Mouse (Mus musculus) gastrocnemius, postnatal 25 days (tissue): ENCODE measurements around the gene Oxa1l. TPM values are rescaled to one million over a fixed set of nuclear protein-coding genes. Genes with fewer than 3 reads are reported as not detected.

Source experiments
- DNase-seq: peaks from one replicate; pipeline ENCODE4 v3.0.0; 2022
- total RNA-seq, 2 experiments: library from RNA; stranded (reverse); gene quantifications; 1 replicate in 1 of 2; 2 replicates in 1 of 2; pipeline ENCODE4 v1.2.3; 2021

Gene Oxa1l
- total RNA-seq, 2 experiments from 2014 or later = 54.0 to 56.3 TPM

DNA sequence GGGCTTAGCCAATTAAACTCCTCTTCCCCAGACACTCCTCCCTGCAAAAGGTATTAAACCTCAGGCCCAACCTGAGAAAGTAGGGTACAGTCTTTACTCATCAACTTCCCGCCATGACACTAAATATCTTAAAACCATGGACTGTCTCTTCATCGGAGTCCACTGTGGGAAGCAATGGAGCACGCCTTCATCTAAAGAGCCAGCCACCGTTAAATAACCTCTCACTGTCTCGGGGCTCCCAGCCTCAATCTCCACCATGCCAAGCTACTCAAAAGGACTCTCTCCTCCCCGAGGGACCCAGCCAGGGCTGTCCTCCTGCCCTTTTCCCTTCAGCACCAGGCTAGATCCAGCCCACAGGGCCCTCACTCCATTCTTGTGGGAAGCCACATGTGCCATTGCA, 10.0 kb downstream of the Oxa1l start:
- DNase-seq = no peak

DNA sequence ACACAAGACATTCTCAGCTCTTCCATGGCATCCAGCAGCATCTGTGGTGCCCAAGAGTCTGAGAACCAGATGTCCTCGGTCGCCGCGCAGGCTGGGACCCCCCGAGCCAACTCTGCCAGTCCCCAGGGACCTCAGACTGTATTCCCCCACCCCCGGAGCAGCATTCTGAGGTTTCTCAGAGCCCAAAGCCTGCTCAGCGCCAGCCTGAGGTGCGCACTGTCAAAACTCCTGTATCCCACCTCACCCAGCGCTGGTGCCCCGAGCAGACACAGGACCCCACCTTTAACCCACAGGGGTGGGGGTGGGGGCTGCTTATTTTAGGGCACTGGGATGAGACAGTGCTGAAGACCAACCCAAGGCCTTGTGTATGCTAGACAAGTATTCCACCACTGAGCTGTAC, 10.8 kb downstream of the Oxa1l start:
- DNase-seq = no peak

DNA sequence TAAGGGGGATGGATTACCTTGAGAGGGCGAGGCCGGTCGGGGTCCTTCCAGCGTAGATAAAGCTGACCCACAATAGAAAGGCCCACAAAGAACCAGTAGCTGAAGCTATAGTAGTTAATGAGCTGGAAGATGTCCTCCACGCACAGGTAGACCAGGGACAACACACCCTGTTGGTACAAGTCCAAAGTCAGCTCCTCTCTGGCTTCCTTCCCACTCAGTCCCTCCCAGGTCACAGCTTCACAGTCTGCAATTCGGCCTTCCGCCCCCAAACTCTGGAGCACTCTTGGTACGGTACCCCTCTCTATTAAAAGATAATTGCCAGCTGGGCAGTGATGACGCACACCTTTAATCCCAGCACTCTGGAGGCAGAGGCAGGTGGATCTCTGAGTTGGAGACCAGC, 12.3 kb downstream of the Oxa1l start:
- no peak for DNase-seq

DNA sequence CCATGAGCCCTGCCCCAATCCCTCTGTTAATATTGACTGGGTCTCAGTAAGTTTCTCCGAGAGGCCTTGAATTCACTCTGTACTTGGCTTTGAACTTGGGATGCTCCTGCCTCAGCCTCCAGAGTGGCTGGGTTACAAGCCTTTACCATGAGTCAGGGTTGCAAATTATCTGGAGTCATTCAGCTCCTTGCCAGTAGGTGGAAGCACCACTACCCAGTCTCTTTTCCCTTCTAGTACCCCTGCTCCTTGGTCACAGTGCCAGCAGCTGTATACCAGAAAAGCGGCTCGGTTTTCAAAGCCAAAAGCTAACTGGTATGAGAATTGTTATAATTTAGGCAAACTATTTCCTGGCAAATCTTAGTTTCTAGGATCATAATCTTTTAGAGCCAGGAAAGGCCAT, 15.3 kb downstream of the Oxa1l start:
- no peak for DNase-seq

DNA sequence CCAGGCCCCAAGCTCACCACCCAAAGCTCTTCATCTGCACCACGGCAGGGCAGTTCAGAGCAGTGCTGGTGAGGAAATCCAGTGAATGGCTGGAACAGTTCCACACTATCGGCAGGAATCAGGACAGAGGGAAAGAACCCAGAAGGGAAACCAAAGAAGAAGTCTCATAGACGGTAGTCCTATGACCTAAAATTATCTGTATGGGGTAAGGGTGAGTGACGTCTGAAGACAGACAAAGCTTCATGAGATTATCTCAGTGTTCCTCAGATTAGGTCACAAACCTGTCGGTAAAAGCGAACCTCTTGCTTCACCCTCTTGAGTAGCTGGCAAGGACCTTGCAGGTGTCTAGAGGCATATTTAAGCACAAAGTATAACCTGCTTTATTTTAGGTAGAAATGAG, 16.5 kb downstream of the Oxa1l start:
- DNase-seq = no peak

DNA sequence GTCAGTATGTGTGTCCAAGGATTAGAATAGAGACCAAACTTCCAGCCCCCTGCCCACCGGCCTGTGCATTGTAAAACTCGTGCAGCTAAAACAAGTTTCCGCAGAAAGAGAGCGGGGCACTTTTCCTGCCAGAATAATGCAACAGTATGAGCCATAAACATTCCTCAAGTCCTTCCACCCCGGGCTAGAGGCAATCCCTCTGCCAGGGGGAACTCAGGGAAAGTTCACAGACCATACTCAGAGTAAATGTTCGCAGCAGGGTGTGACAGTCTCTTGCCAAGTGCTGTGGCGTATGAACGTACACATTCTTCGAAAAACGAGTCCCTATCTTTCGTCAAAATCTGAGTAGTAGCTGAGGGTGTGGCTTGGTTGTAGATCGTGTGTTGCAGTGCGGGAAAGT, 18.9 kb downstream of the Oxa1l start:
- no peak for DNase-seq

DNA sequence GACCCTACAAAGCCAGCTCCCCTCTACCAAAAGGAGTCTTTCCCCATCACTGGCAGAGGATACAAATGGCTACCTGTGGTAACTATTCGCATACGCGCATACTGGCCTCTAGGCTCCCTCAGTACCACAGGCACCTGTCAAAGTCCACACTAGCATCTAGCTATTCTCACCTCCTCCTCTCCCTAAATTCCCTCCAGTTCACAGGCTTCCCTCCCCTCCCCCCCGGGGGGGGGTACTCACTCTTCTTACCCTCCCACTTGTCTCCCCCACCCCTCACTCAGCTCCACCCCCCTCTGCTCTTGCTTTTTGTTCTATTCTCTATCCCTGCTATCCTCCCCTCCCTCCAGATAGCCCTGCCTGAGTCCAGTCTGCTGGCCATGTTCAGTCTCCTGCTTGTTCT, 20.0 kb downstream of the Oxa1l start:
- no peak for DNase-seq

DNA sequence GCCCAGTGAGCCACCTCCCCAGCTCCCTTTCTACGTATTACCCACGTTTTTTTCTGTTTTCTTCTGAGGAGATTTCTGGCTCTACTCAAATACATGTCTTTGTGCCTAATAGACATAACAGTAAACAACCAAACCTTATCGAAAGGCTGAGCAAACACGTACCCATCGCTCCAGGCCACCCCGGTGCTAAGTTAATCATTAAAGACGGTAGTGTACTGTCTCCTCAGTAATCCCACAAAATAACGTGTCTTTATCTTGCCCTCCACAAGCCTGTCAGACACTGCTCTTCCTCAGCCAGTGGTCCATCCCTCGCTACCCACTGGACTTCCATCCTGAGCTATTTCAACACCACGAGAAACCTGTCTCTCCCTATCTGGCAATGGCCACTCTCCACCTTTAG, 21.2 kb downstream of the Oxa1l start:
- no peak for DNase-seq

DNA sequence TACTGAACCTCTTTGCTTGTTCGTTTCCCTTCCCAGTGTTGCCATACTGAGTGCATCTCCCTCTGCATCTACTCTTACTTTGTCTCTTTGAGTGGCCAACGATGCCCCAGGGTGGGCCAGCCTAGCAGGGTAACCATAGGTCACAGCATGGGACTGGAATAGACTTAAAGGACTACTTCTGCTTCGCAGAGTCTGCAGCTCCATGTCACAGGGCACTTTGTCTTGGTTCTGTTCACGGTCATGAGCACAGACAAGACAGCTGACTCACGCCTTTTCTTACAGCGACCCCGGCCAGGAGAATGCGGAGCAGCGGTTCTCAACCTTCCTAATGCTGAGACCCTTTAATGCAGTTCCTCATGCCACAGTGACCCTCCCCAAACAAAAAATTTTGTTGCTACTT, 22.0 kb downstream of the Oxa1l start:
- DNase-seq = no peak

DNA sequence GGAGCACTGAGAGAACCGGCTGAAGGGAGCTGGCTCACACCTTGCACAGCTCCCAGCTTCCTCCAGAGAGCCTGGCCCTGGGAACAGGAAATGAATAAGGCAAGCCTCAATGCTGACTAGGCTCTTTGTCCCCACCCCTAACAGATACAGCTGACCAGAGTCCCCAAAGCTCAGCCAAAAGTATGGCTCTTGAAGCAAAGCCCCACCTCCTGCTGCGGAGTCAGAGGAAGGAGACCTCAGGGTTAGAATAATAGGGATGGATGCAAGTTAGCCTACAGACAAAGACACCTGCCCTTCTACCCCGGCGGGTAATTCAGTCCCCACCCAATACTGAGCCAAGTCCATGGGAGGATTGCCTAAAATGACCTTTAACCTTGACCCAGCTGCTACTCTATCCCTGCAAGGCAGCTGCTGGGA, 22.7 kb downstream of the Oxa1l start:
- DNase-seq = no peak

DNA sequence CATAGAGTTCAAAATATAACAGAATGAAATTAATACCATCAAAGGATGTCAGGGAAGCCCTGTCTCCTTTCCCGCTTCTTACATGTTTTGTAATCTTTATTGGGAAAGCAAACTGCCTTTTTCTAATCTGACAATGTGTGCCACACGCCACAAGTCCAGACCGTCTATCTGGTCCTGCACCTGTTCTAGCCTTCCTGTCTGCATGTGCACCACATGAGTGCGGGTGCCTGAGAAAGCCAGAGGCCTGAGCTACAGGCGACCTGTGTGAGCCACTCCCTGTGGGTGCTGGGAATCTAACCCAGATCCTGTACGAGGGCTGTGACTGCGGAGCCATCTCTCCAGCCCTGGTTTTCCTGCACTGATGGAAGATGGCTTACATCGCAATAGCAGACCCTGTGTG, 23.8 kb downstream of the Oxa1l start:
- DNase-seq = no peak

DNA sequence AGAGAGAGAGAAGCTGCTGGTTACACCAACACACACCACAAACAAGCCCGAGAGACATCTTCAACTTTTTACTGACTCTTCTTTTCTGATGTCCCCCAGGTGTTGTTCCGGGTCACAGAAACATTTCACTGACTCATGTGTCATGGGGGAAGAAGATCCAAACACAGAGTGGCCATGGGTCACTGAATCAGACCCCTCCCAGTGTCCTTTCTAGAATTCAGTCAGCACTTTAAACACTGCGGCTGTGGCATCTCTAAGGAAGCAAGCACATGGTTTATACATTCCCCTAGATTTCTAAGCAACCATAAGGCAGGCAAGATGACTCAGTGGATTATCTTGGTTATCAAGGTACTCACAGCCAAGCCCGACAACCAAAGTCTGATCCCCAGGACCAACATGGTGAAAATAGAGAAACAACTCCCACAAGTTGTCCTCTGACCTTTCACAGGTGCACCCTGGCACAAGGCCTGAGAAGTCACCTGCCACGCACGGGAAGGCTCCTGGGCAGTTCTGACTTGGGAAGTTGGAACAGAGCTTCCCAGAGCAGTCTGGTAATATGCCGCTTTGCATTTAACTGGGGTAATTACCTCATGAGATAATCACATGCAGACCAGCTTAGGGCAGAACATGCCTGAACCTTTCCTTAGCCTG, 25.5 kb downstream of the Oxa1l start:
- no peak for DNase-seq

DNA sequence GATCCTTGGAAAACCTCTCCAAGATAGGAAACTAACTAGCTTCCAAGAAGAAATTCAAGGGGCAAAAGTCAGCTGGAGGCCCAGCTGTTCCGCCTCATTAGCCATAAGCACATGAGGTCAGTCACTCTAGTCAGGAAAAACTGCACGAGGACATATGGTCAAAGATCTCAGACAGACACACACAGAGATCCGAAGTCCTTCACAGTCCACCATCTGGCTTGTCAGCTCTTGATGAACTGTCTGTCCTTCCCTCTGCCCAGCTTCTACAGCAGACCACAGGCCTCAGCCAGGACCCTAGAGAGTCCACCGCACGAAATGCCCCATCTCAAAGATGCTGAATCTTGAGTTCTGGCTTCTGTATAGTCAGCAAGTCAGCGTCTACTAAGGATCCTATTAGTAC, 26.9 kb downstream of the Oxa1l start:
- no peak for DNase-seq

DNA sequence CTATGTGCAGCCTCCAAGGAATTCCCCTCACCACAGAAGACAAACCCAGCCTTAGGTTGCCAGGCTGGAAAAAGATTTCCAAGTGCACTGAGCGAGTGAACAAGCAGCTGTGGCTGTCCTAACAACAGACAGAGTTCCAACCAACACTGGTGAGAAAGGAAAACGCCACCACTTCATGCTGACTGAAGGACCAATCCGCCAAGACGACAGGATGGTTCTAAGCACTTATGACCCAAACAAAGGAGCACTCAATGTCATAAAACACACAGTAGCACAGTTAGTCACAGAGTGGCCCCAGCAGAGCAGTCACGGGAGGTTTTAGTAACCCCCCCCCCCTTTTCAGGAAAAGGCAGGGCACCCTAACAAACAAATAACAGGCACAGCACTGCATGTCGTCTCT, 30.2 kb downstream of the Oxa1l start:
- DNase-seq = no peak

DNA sequence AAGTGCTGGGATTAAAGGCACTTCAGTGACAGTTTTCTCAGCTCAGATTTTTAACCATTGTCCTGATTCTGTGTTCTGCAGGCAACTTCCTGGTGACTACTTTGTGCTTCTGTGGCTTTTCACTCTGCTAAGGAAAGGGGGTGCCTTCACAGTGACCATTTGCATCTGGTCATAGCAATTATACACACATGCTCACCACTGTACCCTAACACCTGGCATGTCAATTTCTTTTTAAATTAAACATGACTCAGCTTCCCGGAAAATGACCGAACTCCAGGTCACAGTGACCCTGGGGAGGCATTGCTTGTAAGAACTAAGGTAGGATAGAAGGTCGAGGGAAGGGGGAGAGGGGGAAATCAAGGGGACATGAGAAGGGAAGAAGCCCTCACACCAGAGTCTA, 33.2 kb downstream of the Oxa1l start:
- no peak for DNase-seq

DNA sequence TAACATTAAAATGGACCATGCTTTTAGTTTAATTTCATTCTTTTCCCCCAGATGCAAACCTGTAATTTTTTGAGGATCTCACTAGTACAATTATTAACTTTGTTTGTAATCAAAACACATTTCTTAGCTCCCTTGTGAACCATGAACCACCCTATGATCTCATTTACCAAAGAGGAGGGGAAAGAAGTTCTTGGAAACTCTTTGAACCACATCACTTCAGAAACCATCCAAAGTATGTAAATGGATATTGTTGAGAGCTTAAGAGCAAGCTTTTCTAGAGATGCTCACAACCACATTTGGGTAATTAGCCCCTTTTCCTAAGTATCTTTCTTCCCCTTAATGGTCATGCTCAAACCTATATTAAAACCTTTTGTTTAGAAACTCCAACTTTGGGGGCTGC, 33.7 kb downstream of the Oxa1l start:
- no peak for DNase-seq

DNA sequence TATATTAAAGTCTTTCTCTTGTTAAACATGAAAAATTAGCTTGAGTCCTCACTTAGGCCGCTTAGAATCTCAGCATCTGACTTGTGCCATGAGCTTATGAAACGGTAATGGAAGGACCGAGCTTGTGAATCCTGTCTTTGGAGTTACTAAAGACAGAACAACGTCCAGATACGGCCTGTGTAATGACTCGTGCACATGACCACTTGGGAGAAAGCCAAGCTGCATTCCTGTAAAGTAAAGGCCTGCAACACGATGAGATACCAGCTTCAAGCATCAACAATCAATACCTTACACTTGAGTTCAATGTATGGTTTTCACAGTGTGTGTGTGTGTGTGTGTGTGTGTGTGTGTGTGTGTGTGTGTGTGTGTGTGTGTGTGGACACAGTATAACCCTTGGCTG, 36.1 kb downstream of the Oxa1l start:
- DNase-seq = no peak

DNA sequence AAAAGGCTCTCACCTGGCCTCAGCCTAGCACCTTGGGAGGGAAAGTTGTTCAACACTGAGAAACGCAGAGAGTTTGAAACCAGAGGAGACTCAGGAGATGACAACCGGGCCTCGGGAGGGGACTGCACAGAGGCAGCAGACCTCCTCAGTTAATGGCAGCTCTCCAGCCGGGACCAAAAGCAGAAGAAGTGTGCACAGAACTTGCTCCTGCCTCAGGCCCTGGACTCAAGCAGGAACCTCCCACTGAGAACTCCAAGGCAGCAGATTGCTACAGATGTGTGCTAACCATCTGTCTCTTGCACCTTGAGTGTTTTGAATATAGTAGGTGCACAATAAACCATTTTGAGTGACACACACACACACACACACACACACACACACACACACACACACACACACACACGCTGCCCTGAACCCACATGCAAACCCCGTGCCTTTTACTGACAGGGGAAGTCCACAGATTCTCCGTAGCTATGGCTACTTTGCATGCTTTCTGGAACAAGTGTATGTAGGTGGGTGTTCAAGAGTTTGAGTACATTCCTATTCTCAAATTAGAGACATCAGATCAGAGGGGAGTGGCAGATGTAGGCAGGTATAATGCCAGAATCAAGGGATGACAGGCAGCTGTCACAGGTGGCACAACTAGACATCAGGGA, 37.4 kb downstream of the Oxa1l start:
- no peak for DNase-seq

DNA sequence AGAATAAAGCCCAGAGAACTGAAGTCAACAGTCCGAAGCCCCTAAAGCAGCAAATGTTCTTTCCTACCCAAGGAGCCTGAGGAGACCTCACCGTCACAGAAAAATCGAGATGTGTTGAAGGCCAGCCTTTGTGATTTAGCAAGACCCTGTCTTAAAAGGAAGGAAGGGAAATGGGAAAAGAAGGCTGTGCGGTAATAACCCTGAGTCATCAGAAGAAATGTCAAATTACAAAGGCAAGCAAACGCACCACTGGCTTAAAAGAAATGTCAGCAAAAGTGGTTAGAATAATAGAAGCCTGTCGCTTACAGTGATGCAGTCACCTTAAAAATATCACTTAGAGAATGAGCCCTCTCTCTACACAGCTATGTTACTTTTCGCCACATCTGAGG, 37.9 kb downstream of the Oxa1l start:
- no peak for DNase-seq

DNA sequence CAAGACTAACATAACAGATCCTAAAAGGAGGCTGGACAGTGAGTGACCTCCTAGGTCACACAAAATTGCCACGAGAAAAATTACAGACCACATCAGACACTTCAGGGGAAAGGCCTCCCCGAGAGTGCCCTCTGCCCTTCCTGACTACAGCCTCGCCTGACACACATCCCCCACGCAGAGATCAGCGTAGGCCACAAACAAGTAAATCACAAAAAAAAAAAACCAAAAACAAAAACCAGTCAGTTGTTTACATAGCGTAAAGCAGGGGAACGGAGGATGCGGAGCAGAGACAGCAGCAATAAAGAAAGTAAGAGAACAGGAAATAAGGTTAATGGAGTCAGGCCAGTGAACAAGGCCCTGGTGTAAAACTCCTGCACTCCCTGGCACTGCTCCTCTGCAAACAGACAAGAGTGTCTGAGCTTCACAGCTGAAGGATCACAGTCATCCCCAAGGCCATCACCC, 38.3 kb downstream of the Oxa1l start:
- no peak for DNase-seq

DNA sequence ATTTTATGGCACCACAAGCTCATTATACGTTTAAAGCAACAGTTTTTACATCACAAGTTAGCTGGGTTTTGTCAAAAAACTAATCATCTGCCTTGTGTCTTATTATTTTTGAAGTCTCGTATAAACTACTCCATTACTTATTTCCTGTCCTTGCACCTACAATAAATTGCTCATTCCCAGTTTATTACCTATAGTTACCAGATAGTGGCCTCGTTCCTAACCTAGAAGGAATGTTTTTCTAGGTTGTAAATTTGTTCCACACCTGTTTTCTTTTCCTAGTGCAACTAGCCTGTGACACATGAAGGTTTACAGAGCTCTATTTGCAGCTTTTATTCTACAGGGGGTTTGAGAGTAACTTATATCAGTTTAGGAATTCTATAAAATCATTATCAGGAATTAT, 41.1 kb downstream of the Oxa1l start:
- DNase-seq = no peak

DNA sequence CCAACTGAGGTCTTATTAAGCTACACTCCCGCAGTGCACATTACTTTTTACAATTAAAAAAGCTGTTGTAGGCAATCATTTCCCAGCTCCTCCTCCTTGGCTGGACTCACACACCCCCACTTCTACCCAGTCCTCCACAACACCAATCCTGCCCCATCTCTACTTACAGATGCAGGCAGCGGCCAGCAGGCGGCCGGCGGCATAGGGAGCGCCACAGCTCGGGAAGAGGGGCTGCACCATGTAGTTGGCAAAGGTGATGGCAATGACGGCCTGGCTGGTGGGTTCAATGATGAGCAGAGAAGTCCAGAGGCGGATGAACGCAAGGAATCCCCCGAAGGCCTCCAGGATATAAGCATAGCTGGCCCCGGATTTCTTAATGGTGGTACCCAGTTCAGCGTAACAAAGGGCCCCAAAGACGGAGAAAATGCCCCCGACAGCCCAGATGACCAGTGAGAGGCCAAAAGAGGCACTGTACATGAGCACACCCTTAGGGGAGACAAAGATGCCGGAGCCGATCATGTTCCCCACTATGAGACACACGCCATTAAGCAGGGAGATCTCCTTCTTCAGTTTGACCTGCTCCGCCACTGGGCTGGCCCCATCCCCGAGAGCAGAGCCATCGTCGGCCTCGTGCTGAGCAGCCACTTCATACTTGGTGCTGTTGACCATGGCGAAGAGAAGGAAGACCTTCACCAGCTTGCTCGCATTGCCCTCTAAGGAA, 47.9 kb downstream of the Oxa1l start:
- DNase-seq = no peak

DNA sequence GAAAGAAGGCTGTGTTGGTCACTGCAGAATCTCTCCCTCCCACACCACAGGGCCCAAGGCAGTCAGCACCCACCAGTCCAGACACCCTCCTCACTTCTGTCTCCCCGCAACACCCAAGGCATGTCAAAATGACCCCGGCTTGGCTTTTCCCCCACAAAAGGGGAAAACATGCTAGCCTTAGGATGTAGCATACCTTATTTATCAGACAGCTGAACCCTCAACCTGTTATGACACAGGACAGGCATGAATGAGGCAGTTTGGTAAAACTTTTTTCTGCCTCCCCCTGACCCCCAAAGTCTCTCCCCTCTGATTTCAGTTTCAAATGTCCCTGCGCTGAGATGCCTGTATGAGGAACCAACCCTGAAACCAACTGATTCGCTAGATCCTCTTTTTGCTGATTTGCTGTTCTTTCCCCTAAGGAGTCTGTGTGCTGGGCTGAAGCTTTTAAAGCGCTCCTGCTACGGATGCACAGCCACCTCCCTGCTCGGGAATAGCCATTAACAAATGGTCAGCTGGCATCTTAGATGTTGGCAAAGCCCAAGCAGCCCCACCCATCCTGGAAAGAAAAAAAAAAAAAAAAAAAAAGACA, 48.5 kb downstream of the Oxa1l start:
- DNase-seq = peak; percentile 9
